Mouse (Mus musculus) heart, embryonic 15.5 days (tissue): ENCODE results near the gene Dyrk1a. TPM values are rescaled to one million over a fixed set of nuclear protein-coding genes. Genes with fewer than 3 reads are reported as not detected.

Experiments used
- ATAC-seq: fragments of 200-750 bp; cut with Nextera tagmentation; replicated peaks from 2 replicates; pipeline ENCODE4 v1.8.0; 2017; ENCODE audit warnings: low read depth, moderate TSS enrichment; ENCODE audit not compliant: insufficient number of reproducible peaks, insufficient read depth, low FRiP score
- H3K27ac ChIP-seq: fragments of 300-500 bp; sonication (generic); 2 replicates; pipeline ENCODE4 v1.5.1; 2015; ENCODE audit warnings: mild to moderate bottlenecking, inconsistent platforms
- H3K27me3 ChIP-seq: fragments of 300-500 bp; sonication (generic); 2 replicates; pipeline ENCODE4 v1.6.1; 2015; ENCODE audit warnings: inconsistent platforms
- H3K36me3 ChIP-seq: fragments of 300-500 bp; sonication (generic); 2 replicates; pipeline ENCODE4 v1.6.1; 2015; ENCODE audit warnings: mild to moderate bottlenecking, inconsistent platforms
- H3K4me1 ChIP-seq: fragments of 300-500 bp; sonication (generic); replicated peaks from 2 replicates; pipeline ENCODE4 v1.6.1; 2015; ENCODE audit warnings: inconsistent platforms
- H3K4me2 ChIP-seq: fragments of 300-500 bp; sonication (generic); 2 replicates; pipeline ENCODE4 v1.6.1; 2015; ENCODE audit warnings: inconsistent platforms, mild to moderate bottlenecking, moderate library complexity
- H3K4me3 ChIP-seq: fragments of 300-500 bp; sonication (generic); 2 replicates; pipeline ENCODE4 v1.5.1; 2015; ENCODE audit warnings: mild to moderate bottlenecking, inconsistent platforms
- H3K9ac ChIP-seq: fragments of 300-500 bp; sonication (generic); 2 replicates; pipeline ENCODE4 v1.6.1; 2015; ENCODE audit warnings: mild to moderate bottlenecking, inconsistent platforms
- H3K9me3 ChIP-seq: fragments of 300-500 bp; sonication (generic); replicated peaks from 2 replicates; pipeline ENCODE4 v1.6.1; 2016; ENCODE audit warnings: inconsistent platforms
- WGBS: fragments of 180-500 bp; shearing (Covaris S2); methylation state at CpG from one replicate; pipeline ENCODE4 v1.1.7; 2015; ENCODE audit warnings: mixed read lengths; 5-methylcytosine and 5-hydroxymethylcytosine counted together
- polyA plus RNA-seq: library from polyadenylated mRNA; unstranded; fragments of >200 nt; fragmentation: Nextera tagmentation; extraction: Ambion mirVana; gene quantifications from 2 replicates; pipeline ENCODE4 v1.2.1, GENCODE M21; 2015

Dyrk1a gene
- polyA plus RNA-seq: 7.1 and 7.3 TPM in 2 replicates

DNA sequence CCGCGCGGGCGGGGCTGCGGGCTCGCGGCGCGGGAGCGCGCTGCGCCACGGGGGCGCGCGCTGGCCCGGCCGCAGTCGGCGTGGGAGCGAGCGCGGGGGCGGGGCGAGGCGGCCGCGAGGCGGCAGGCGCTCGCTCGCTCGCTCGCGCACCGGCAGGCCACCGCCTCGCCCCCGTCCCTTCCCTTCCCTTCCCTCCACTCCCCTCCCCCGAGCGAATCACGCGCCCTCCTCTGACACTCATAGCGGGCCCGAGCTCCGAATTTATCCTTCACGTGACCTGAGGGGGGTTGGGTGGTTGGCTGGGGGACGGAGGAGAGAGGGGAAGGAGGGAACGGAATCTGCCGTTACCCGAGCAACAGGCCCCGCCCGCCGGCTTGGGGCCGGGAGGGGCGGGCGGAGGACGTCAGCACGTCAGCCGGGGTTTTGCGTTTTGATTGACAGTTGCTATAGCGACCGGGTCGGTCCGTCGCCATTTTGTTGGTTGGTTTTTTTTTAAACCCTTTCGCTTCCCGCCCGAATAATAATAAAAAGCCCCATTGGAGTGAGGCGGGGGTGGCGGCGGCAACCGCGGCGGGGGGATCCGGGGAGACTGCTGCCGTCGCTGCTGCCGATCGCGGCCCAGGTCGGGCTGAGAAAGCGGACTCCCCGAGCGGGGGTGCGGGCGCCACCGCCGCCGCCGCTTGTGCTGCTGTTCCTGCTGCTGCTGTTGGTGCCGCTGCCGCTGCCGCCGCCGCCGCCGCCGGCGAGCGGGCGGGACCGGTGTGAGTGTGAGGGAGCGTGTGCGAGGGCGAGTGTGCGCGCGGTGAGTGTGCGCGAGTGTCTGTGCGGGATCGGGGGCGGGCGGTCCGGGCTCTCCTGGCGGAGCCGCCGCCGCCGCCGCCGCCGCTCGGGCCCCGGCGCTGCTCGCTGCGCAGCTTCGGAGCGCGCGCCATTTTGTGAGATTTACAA, at the start of gene Dyrk1a:
Gene Dyrk1a, plus strand, starts transcription at position 782 of the 948 bp plus-strand sequence.
- peak within 1 kb of the TSS; percentile 61 for H3K4me2 ChIP-seq
- peak within 1 kb of the TSS; percentile 100 for H3K27ac ChIP-seq
- peaks cover 30% of the 10 kb centered on the region for H3K4me1 ChIP-seq
- H3K9ac ChIP-seq: peak within 1 kb of the TSS; percentile 99
- under 1% methylated on average over 116 of the region's 133 CpGs for WGBS
- no peaks in the 10 kb centered on the region for H3K27me3 ChIP-seq
- H3K4me3 ChIP-seq: peak within 1 kb of the TSS; percentile 85
- ATAC-seq: peak; percentile 94
- no peaks in the 10 kb centered on the region for H3K9me3 ChIP-seq
- no peaks in the 10 kb centered on the region for H3K36me3 ChIP-seq

- 36% methylated on average over 6 of the region's 6 CpGs for WGBS
- H3K4me2 ChIP-seq: peak overlapping the region; percentile 11; the same call in 1 of the 2 replicates
Measured at GRCm38 (mm10) chr16:94523594-94524377, 46.0 kb upstream of the Dyrk1a start.

GRCm38 (mm10) chr16:94524691-94525090, 45.1 kb upstream of the Dyrk1a start:
- no peaks in the 10 kb centered on the region for H3K36me3 ChIP-seq
- H3K4me3 ChIP-seq: peak overlapping the region; percentile 84; the same call in 1 of the 2 replicates
- no peak for ATAC-seq
- WGBS: 93% methylated on average over 9 of the region's 9 CpGs
- H3K4me2 ChIP-seq: peak overlapping the region; percentile 68
- H3K4me1 ChIP-seq: peaks cover 43% of the 10 kb centered on the region
- peak overlapping the region; percentile 96; the same call in 1 of the 2 replicates for H3K27ac ChIP-seq
- H3K9me3 ChIP-seq: no peaks in the 10 kb centered on the region
- no peaks in the 10 kb centered on the region for H3K27me3 ChIP-seq
- 0 out of 2 replicates have a peak overlapping the region, but pooled peaks have one; percentile 77 for H3K9ac ChIP-seq

More at GRCm38 (mm10) chr16:94523594-94524377, 46.0 kb upstream of the Dyrk1a start:
- ATAC-seq: no peak
- H3K36me3 ChIP-seq: no peaks in the 10 kb centered on the region
- H3K27ac ChIP-seq: peak overlapping the region; percentile 61
- H3K4me1 ChIP-seq: peaks cover 52% of the 10 kb centered on the region
- no peak overlapping the region; the same call in 1 of the 2 replicates for H3K4me3 ChIP-seq
- no peaks in the 10 kb centered on the region for H3K9me3 ChIP-seq
- 0 out of 2 replicates have a peak overlapping the region, but pooled peaks have one; percentile 21 for H3K9ac ChIP-seq
- H3K27me3 ChIP-seq: no peaks in the 10 kb centered on the region

GRCm38 (mm10) chr16:94525955-94526343, 43.9 kb upstream of the Dyrk1a start:
- peak overlapping the region; percentile 68 for H3K4me2 ChIP-seq
- H3K4me3 ChIP-seq: peak overlapping the region; percentile 84
- H3K4me1 ChIP-seq: peaks cover 35% of the 10 kb centered on the region
- under 1% methylated on average over 24 of the region's 24 CpGs for WGBS
- H3K27ac ChIP-seq: peak overlapping the region; percentile 96
- H3K9me3 ChIP-seq: no peaks in the 10 kb centered on the region
- peak; percentile 63 for ATAC-seq
- H3K9ac ChIP-seq: peak overlapping the region; percentile 77
- H3K27me3 ChIP-seq: no peaks in the 10 kb centered on the region
- no peaks in the 10 kb centered on the region for H3K36me3 ChIP-seq

DNA sequence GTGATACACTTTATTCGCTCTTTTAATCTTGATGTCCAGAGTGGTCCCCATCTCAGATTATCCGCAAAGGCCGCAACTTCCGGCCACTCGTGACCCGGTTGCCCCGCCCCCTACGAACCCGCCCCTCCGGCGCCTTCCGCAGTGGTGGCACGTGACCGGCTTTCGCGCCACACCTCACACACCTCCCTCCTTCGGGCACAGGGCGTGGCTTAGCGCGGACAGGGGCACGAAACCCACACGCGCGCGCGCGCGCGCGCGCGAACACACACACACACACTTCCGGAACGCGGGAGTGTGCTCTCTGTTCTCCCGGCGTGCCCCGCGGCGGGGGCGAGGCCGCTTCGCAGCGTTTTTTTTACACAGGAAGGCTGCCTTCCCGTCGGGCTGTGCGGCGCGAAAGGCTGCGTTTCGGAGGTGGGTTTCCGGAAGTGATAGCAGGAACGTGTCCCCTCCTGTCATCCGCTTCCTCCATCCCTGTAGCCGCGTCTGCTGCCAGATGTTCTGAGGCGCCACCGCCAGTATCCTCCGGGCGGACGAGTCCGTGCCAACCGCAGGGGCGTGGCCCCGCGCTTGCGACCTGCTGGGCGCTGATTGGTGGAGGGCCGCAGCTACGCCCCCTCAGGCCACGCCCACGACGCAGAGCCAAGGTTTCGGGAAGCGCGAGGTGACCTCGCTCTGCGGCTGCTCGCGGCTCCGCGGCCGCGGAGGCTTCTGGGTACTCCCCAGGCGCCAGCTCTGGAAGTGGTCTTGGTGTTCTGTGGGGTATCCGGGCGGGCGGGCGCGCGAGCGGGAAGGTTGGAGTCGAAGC, 43.3 kb upstream of the Dyrk1a start, which contains the start of gene Vps26c:
Gene Vps26c, minus strand, starts transcription at position 487 of the 808 bp plus-strand sequence.
- peak within 1 kb of the TSS; percentile 77 for H3K9ac ChIP-seq
- H3K27ac ChIP-seq: peak within 1 kb of the TSS; percentile 96
- peak within 1 kb of the TSS; percentile 68 for H3K4me2 ChIP-seq
- no peaks in the 10 kb centered on the region for H3K27me3 ChIP-seq
- no peaks in the 10 kb centered on the region for H3K9me3 ChIP-seq
- under 1% methylated on average over 93 of the region's 93 CpGs for WGBS
- ATAC-seq: peak; percentile 91
- peak within 1 kb of the TSS; percentile 84 for H3K4me3 ChIP-seq
- no peaks in the 10 kb centered on the region for H3K36me3 ChIP-seq
- peaks cover 35% of the 10 kb centered on the region for H3K4me1 ChIP-seq

DNA sequence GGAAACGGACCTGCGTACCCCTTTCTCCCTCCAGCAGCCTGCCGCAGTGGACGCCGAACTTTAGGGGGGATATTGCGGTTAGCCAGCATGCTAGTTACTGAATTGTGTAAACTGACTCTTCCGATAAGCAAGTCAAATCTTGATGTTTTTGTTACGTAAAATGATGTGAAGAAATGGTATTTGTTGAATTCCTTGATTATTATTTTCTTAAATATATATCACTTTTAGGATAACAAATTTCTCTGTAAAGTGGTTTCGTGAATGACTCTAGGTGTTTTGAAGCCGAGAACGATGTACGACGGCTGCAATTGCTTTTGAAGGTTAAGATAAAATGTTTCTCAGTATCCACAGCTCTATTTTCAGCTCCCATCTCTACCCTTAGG, 42.7 kb upstream of the Dyrk1a start:
- WGBS: 2% methylated on average over 13 of the region's 13 CpGs
- Histone ChIP-seq H3K27ac (peak overlapping the region; percentile 96), H3K9me3 (no peaks in the 10 kb centered on the region), H3K27me3 (no peaks in the 10 kb centered on the region), H3K9ac (peak overlapping the region; percentile 77), H3K4me2 (peak overlapping the region; percentile 61), H3K4me3 (peak overlapping the region; percentile 84), H3K36me3 (no peaks in the 10 kb centered on the region), H3K4me1 (peaks cover 31% of the 10 kb centered on the region)
- no peak for ATAC-seq

GRCm38 (mm10) chr16:94527546-94527945, 42.3 kb upstream of the Dyrk1a start:
- no peaks in the 10 kb centered on the region for H3K9me3 ChIP-seq
- peak overlapping the region; percentile 61 for H3K4me2 ChIP-seq
- H3K27me3 ChIP-seq: no peaks in the 10 kb centered on the region
- H3K4me3 ChIP-seq: peak overlapping the region; percentile 84
- no peak for ATAC-seq
- H3K9ac ChIP-seq: peak overlapping the region; percentile 77
- H3K4me1 ChIP-seq: peaks cover 29% of the 10 kb centered on the region
- no peaks in the 10 kb centered on the region for H3K36me3 ChIP-seq
- H3K27ac ChIP-seq: peak overlapping the region; percentile 96
- WGBS: 50% methylated on average over 3 of the region's 3 CpGs

GRCm38 (mm10) chr16:94531268-94531667, 38.5 kb upstream of the Dyrk1a start:
- 70% methylated on average over 4 of the region's 4 CpGs for WGBS
- peaks cover 11% of the 10 kb centered on the region for H3K4me1 ChIP-seq
- no peaks in the 10 kb centered on the region for H3K36me3 ChIP-seq
- no peak for ATAC-seq
- H3K9ac ChIP-seq: no peak overlapping the region
- H3K27me3 ChIP-seq: no peaks in the 10 kb centered on the region
- no peak overlapping the region for H3K27ac ChIP-seq
- no peaks in the 10 kb centered on the region for H3K9me3 ChIP-seq
- no peak overlapping the region for H3K4me3 ChIP-seq
- no peak overlapping the region for H3K4me2 ChIP-seq

DNA sequence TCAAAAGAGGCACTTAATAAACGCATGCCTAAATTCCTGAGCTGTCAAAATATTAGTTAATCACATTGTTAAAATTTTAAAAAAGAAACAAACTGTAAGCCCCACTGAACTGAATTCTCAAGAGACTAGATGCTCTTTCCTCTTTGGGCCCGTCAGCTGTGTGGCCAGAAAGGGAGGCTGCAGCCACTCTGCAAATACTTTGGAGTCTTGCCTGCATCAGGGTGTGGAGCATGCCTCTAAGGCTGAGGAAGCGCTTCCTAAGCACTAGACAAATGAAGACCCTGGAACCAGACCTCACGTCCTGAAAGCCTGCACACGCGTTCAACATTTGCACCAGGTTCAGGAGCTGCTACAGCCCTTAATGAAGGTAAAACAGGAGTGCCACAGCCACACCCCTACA, 36.1 kb upstream of the Dyrk1a start:
- ATAC-seq: no peak
- no peaks in the 10 kb centered on the region for H3K9me3 ChIP-seq
- 69% methylated on average over 6 of the region's 6 CpGs for WGBS

DNA sequence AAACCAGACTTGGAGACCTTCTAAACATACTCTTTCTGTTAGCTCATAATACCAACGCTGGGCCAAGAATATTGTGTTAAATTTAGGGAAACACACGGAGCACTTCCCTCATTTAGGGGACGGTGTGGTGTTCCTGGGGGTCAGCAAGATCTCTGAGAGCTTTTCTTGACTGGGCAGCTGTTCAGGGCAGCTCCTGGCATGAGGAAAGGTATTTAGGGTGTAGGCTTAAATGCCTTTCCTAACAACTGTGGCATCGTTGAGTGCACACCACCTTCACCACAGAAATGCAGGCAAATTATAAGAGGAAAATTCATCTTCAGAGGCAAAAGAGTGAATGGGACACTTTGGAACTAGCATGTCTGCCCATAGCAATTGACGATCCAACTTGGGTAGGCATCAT, 34.1 kb upstream of the Dyrk1a start:
- no peaks in the 10 kb centered on the region for H3K27me3 ChIP-seq
- no peak for ATAC-seq
- no peaks in the 10 kb centered on the region for H3K9me3 ChIP-seq
- no peak overlapping the region for H3K4me2 ChIP-seq
- H3K9ac ChIP-seq: no peak overlapping the region
- H3K4me3 ChIP-seq: no peak overlapping the region
- peaks cover 18% of the 10 kb centered on the region for H3K4me1 ChIP-seq
- H3K36me3 ChIP-seq: no peaks in the 10 kb centered on the region
- whole genome bisulfite sequencing: 85% methylated on average over 5 of the region's 5 CpGs
- H3K27ac ChIP-seq: no peak overlapping the region

More for the DNA sequence above, 36.1 kb upstream of the Dyrk1a start:
- H3K4me2 ChIP-seq: no peak overlapping the region
- H3K27ac ChIP-seq: no peak overlapping the region
- no peaks in the 10 kb centered on the region for H3K36me3 ChIP-seq
- no peaks in the 10 kb centered on the region for H3K27me3 ChIP-seq
- no peak overlapping the region for H3K9ac ChIP-seq
- H3K4me1 ChIP-seq: peaks cover 18% of the 10 kb centered on the region
- no peak overlapping the region for H3K4me3 ChIP-seq
